Comparison of ENCODE assay signal across 11 mouse cellular contexts in genomic region chr1:119345115-119345791, GRCm38 (mm10).
DNase-seq lines count a peak whose midpoint lies in the region; ATAC-seq and TF ChIP-seq lines count a peak whose summit lies in the region.
"Had no signal": no experiment of that assay in that cellular context is flagged by ENCODE, and none has a peak within 500 bp of the region (broad histone marks: within the 10 kb centered on the region; RNA-seq: fewer than 3 reads in every experiment).

No protein-coding gene starts in this region.

- H3K4me2 ChIP-seq in intestine, postnatal 0 days (replicated peaks; ENCODE audit: low read depth) = no peak overlapping the region
- H3K4me2 ChIP-seq in intestine, embryonic 15.5 days (replicated peaks) = no peak overlapping the region
- no peak overlapping the region for H3K4me2 ChIP-seq in midbrain, embryonic 13.5 days (replicated peaks)
- H3K4me2 ChIP-seq in midbrain, embryonic 15.5 days = no peak overlapping the region
- no peak overlapping the region for H3K4me2 ChIP-seq in neural tube, embryonic 13.5 days

- H3K27me3 ChIP-seq in intestine, postnatal 0 days (replicated peaks; ENCODE audit: control insufficient read depth, insufficient read depth, low read length) = no peaks in the 10 kb centered on the region
- H3K27me3 ChIP-seq in intestine, embryonic 15.5 days (replicated peaks) = no peaks in the 10 kb centered on the region
- H3K27me3 ChIP-seq in midbrain, embryonic 13.5 days = peaks cover 6% of the 10 kb centered on the region; the same call in 1 of the 2 replicates
- H3K27me3 ChIP-seq in midbrain, embryonic 15.5 days (replicated peaks) = no peaks in the 10 kb centered on the region
- H3K27me3 ChIP-seq in neural tube, embryonic 13.5 days = no peaks in the 10 kb centered on the region
- H3K27me3 ChIP-seq in thymus, adult 2 months (ENCODE audit: control insufficient read depth, insufficient read depth, low read length) = no peaks in the 10 kb centered on the region

- DNase-seq in brain, embryonic 14.5 days (ENCODE audit: low read depth) = peak; percentile 47
- DNase-seq in thymus, adult 2 months = no peak
- DNase-seq: cerebellum, adult 9-11 months; heart, postnatal 4 days; right cerebral cortex, postnatal 14 days had no signal

- H3K4me3 ChIP-seq in intestine, postnatal 0 days (ENCODE audit: low read depth, low read length) = no peak overlapping the region
- no peak overlapping the region for H3K4me3 ChIP-seq in intestine, embryonic 15.5 days (replicated peaks)
- H3K4me3 ChIP-seq in midbrain, embryonic 13.5 days (replicated peaks) = no peak overlapping the region
- no peak overlapping the region for H3K4me3 ChIP-seq in midbrain, embryonic 15.5 days
- no peak overlapping the region for H3K4me3 ChIP-seq in neural tube, embryonic 13.5 days
- H3K4me3 ChIP-seq in thymus, adult 2 months (ENCODE audit: control insufficient read depth, insufficient read depth, low read length) = no peak overlapping the region
- H3K4me3 ChIP-seq: myocyte had no signal

- no peak for ATAC-seq in intestine, postnatal 0 days
- ATAC-seq in intestine, embryonic 15.5 days = no peak
- peak; percentile 48; the same call in 1 of the 2 replicates for ATAC-seq in midbrain, embryonic 13.5 days
- no peak for ATAC-seq in midbrain, embryonic 15.5 days (replicated peaks)
- peak; percentile 32; the same call in 1 of the 2 replicates for ATAC-seq in neural tube, embryonic 13.5 days (ENCODE audit: low read depth)

- no peak overlapping the region for H3K9ac ChIP-seq in intestine, postnatal 0 days (ENCODE audit: low read depth, low read length)
- H3K9ac ChIP-seq in intestine, embryonic 15.5 days = no peak overlapping the region
- H3K9ac ChIP-seq in midbrain, embryonic 13.5 days (replicated peaks) = no peak overlapping the region
- no peak overlapping the region for H3K9ac ChIP-seq in midbrain, embryonic 15.5 days
- H3K9ac ChIP-seq in neural tube, embryonic 13.5 days = no peak overlapping the region

- TF ChIP-seq CTCF in intestine, postnatal 0 days (IDR thresholded peaks at IDR 0.05; ENCODE audit: low read depth) = peak; percentile 24
- peak; percentile 44; the same call in 1 of the 2 replicates for TF ChIP-seq CTCF in brain, embryonic 14.5 days (IDR thresholded peaks at IDR 0.05; ENCODE audit: borderline replicate concordance, extremely low read depth, insufficient read depth, insufficient read length)
- no peak for TF ChIP-seq CTCF in thymus, adult 2 months (IDR thresholded peaks at IDR 0.05; ENCODE audit: borderline replicate concordance, control insufficient read depth, extremely low read depth, insufficient read depth, low read length, poor library complexity)

- H3K4me1 ChIP-seq in intestine, postnatal 0 days (replicated peaks; ENCODE audit: control insufficient read depth, insufficient read depth, low read length) = no peaks in the 10 kb centered on the region
- peaks cover 4% of the 10 kb centered on the region; the same call in 1 of the 2 replicates for H3K4me1 ChIP-seq in intestine, embryonic 15.5 days (replicated peaks)
- peaks cover 11% of the 10 kb centered on the region; the same call in 1 of the 2 replicates for H3K4me1 ChIP-seq in midbrain, embryonic 13.5 days (replicated peaks)
- peaks cover 11% of the 10 kb centered on the region for H3K4me1 ChIP-seq in midbrain, embryonic 15.5 days
- H3K4me1 ChIP-seq in neural tube, embryonic 13.5 days (replicated peaks) = 0 out of 2 replicates have a peak, but pooled peaks cover 11% of the 10 kb centered on the region
- H3K4me1 ChIP-seq in thymus, adult 2 months (replicated peaks; ENCODE audit: control insufficient read depth, insufficient read depth, low read length) = no peaks in the 10 kb centered on the region

- 62% methylated on average over 7 of the region's 7 CpGs for WGBS in intestine, postnatal 0 days
- WGBS in intestine, embryonic 15.5 days = 61% methylated on average over 7 of the region's 7 CpGs
- WGBS in midbrain, embryonic 13.5 days = 58% methylated on average over 7 of the region's 7 CpGs
- WGBS in midbrain, embryonic 15.5 days = 60% methylated on average over 7 of the region's 7 CpGs
- WGBS in neural tube, embryonic 13.5 days = 59% methylated on average over 7 of the region's 7 CpGs
- 69% methylated on average over 7 of the region's 7 CpGs for WGBS in thymus, adult 2 months

- H3K9me3 ChIP-seq in intestine, postnatal 0 days (ENCODE audit: control insufficient read depth) = no peaks in the 10 kb centered on the region
- no peaks in the 10 kb centered on the region for H3K9me3 ChIP-seq in intestine, embryonic 15.5 days
- H3K9me3 ChIP-seq in midbrain, embryonic 13.5 days = no peaks in the 10 kb centered on the region
- H3K9me3 ChIP-seq in midbrain, embryonic 15.5 days = no peaks in the 10 kb centered on the region
- H3K9me3 ChIP-seq in neural tube, embryonic 13.5 days = no peaks in the 10 kb centered on the region

- TF ChIP-seq POLR2A in brain, embryonic 14.5 days (IDR thresholded peaks at IDR 0.05; ENCODE audit: borderline replicate concordance, extremely low read depth, insufficient read depth, insufficient read length, poor library complexity, severe bottlenecking) = no peak
- TF ChIP-seq POLR2A in thymus, adult 2 months (IDR thresholded peaks at IDR 0.05; ENCODE audit: control insufficient read depth, extremely low read depth, insufficient read depth, low read length, poor library complexity) = no peak

- no peak overlapping the region for H3K27ac ChIP-seq in intestine, postnatal 0 days (ENCODE audit: low read depth, low read length)
- H3K27ac ChIP-seq in intestine, embryonic 15.5 days = no peak overlapping the region
- H3K27ac ChIP-seq in midbrain, embryonic 13.5 days = no peak overlapping the region
- no peak overlapping the region for H3K27ac ChIP-seq in midbrain, embryonic 15.5 days
- H3K27ac ChIP-seq in neural tube, embryonic 13.5 days (replicated peaks) = no peak overlapping the region
- H3K27ac ChIP-seq in thymus, adult 2 months (ENCODE audit: control insufficient read depth, insufficient read depth, low read length) = no peak overlapping the region

- H3K36me3 ChIP-seq in intestine, postnatal 0 days (ENCODE audit: control insufficient read depth, insufficient read depth) = no peaks in the 10 kb centered on the region
- H3K36me3 ChIP-seq in intestine, embryonic 15.5 days = no peaks in the 10 kb centered on the region
- no peaks in the 10 kb centered on the region for H3K36me3 ChIP-seq in midbrain, embryonic 13.5 days
- no peaks in the 10 kb centered on the region for H3K36me3 ChIP-seq in midbrain, embryonic 15.5 days (replicated peaks)
- no peaks in the 10 kb centered on the region for H3K36me3 ChIP-seq in neural tube, embryonic 13.5 days
- H3K36me3 ChIP-seq in thymus, adult 2 months (ENCODE audit: control insufficient read depth, insufficient read depth, low read length) = no peaks in the 10 kb centered on the region

Comparison
In these comparisons a context has a peak if more than half of its experiments do, and no peak if none do; other contexts are left out.
1. ATAC-seq: peak in midbrain, embryonic 13.5 days (single experiment) and neural tube, embryonic 13.5 days (single experiment); none in intestine, postnatal 0 days (single experiment), intestine, embryonic 15.5 days (single experiment) and midbrain, embryonic 15.5 days (single experiment).